Mouse (Mus musculus) olfactory bulb, adult 2 months (tissue): ENCODE measurements around the gene Pnkp.

Experiments
- CTCF ChIP-seq: fragments of 200-500 bp; IDR thresholded peaks from 2 replicates; pipeline ENCODE4 v1.5.1; 2012; ENCODE audit warnings: low read depth, mild to moderate bottlenecking, low read length, moderate library complexity; ENCODE audit not compliant: insufficient read depth
- POLR2A ChIP-seq: fragments of 200-500 bp; IDR thresholded peaks from 2 replicates; pipeline ENCODE4 v1.6.1; 2012; ENCODE audit warnings: mild to moderate bottlenecking, low read depth, low read length, moderate library complexity; ENCODE audit not compliant: insufficient read depth

DNA sequence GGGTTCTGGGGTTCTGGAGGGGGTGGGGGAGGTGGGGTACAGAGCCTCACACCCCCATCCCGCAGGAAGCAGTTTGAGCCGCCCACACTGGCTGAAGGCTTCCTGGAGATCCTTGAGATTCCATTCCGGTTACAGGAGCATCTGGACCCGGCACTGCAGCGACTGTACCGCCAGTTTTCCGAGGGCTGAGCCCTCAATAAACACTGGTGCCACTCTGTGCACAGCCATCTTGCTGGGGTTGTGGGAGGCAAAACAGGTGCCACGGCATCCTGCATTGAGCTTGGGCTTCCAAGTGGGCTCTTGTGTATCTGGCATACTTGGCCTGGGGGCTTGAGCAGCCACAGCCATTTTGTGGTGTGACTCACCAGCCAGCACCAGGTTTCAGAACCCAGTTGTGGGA lies 5.5 kb downstream of the Pnkp start:
- TF ChIP-seq POLR2A (no peak), CTCF (no peak)
